ENCODE assay signal across 1 mouse cellular context in the genomic region with DNA sequence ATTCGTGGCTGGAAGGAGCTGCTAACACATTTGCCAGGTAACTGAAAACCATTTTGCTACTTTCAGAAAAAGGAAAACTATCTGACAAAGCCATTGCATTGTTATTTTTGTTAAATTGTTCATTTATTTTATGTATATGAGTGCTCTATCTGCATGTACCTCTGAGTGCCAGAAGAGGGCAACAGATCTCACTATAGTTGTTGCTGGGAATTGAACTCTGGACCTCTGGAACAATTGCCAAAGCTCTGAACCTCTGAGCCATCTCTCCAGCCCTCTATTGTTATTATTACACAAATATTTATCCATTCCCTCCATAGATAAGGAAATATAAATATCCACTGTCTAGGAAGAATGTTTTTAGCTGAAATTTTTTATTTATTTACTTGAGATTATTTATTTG.
TF ChIP-seq lines count a peak whose summit lies in the region.

No protein-coding gene starts in this region.

TF ChIP-seq in CH12.LX, 34 proteins besides CTCF, POLR2A, EP300 and RAD21:
- TF ChIP-seq HCFC1 (IDR thresholded peaks at IDR 0.05; ENCODE audit: low read depth, low read length) (no peak), ZMIZ1 (IDR thresholded peaks at IDR 0.05; ENCODE audit: low read depth, low read length) (no peak), ZC3H11A (IDR thresholded peaks at IDR 0.05; ENCODE audit: low read depth, low read length) (peak; percentile 24; the same call in 1 of the 2 replicates), SMC3 (IDR thresholded peaks at IDR 0.05; ENCODE audit: low read depth, low read length) (peak; percentile 72)
TF ChIP-seq in CH12.LX: peak in this region for 2.
